Mouse (Mus musculus): Measurements from ENCODE around the gene Grin2d. TPM values are rescaled to one million over a fixed set of nuclear protein-coding genes. Genes with fewer than 3 reads are reported as not detected.

Gene Grin2d
- total RNA-seq, 1 experiment from 2014 or later, result 0.10 TPM

DNA sequence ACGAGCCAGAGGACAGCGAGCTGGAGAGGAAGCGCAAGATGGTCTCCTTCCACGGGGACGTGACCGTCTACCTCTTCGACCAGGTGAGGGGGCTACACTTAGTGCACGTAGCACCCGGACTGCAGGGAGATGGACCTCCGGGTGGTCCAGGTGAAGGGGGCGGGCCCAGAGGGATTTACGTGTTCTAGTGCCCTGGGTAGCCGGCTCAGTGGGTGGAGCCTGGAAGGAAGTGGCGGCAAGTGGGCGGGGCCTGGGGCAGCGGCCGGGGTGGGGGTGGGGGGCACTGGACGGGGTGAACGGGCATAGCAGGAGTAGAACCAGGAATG, 79.7 kb downstream of the Grin2d start:
- no peak for ATAC-seq (replicated peaks in 1 of 2; ENCODE audit: insufficient read depth in 1 of 2, low FRiP score in 2 of 2, low TSS enrichment in 1 of 2, low read depth in 1 of 2, poor library complexity in 2 of 2, severe bottlenecking in 2 of 2)

DNA sequence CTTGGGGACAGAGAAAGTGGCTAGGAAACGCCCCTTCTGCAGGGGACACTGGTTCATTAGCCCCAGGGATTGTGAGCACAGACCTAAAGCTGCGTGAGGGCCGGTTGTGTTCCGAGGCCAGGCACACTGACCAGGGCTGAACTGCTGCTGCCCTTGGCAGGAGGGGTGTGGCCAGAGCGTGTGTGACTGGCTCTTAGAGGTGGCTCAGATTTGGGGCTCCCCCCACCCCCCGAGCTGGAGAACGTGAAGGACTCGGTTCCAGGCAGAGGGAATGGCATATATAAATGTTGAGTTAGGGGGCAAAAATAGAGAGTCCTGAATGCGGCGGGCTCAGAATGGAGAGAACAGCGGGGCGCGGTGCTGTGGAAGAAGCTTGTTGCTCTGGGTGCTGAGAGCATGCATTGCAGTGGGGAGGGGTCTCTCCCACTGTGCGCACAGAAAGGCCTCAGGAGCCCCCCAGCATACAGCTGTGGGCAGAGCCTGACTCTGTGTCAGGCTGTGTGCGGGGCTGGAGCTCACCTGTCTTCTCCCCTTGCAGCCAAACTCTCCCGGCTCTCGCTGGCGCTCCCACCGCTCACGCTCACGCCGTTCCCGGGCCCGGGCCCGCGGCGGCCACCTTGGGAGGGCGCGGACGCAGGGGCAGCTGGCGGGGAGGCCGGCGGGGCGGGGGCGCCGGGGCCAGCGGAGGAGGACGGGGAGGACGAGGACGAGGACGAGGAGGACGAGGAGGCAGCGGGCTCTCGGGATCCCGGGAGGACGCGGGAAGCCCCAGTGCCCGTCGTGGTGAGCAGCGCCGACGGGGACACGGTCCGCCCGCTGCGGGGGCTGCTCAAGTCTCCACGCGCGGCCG, 80.3 kb downstream of the Grin2d start:
- ATAC-seq (replicated peaks in 1 of 2; ENCODE audit: insufficient read depth in 1 of 2, low FRiP score in 2 of 2, low TSS enrichment in 1 of 2, low read depth in 1 of 2, poor library complexity in 2 of 2, severe bottlenecking in 2 of 2), result no peak

DNA sequence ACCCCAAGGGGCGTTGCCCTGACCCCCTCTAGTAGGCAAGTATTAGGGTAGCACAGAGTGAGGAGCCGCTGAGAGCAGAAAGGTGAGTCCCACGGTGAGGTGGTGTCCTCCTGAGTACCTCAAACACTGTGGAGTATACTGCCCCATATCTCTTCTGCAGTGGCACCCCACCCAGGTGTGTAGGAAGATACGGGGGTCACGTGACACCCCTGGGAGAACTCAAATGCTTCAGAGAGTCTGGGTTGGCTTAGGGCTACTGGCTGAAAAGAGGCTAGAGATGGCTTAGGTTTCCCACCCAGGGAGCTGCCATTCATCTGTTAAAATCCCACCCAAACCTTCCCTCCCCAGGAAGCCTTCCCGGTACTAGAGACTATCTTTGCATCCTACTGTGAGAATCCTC, 81.2 kb downstream of the Grin2d start:
- no peak for ATAC-seq (replicated peaks in 1 of 2; ENCODE audit: insufficient read depth in 1 of 2, low FRiP score in 2 of 2, low TSS enrichment in 1 of 2, low read depth in 1 of 2, poor library complexity in 2 of 2, severe bottlenecking in 2 of 2)

DNA sequence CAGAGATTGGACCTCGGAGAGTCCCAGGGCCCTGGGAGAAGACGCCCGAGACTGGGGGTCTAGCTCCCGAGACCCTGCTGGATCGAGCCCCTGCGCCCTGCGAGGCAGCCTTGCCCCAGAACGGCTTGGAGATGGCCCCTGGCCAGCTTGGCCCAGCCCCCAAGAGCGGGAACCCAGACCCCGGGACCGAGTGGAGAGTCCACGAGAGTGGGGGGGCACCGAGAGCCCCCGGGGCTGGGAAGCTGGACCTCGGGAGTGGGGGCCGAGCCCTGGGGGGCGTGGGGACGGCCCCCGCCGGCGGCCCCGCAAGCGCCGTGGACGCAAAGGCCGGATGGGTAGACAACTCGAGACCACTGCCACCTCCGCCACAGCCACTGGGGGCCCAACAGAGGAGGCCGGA, 83.2 kb downstream of the Grin2d start:
- ATAC-seq (replicated peaks in 1 of 2; ENCODE audit: insufficient read depth in 1 of 2, low FRiP score in 2 of 2, low TSS enrichment in 1 of 2, low read depth in 1 of 2, poor library complexity in 2 of 2, severe bottlenecking in 2 of 2), result no peak

DNA sequence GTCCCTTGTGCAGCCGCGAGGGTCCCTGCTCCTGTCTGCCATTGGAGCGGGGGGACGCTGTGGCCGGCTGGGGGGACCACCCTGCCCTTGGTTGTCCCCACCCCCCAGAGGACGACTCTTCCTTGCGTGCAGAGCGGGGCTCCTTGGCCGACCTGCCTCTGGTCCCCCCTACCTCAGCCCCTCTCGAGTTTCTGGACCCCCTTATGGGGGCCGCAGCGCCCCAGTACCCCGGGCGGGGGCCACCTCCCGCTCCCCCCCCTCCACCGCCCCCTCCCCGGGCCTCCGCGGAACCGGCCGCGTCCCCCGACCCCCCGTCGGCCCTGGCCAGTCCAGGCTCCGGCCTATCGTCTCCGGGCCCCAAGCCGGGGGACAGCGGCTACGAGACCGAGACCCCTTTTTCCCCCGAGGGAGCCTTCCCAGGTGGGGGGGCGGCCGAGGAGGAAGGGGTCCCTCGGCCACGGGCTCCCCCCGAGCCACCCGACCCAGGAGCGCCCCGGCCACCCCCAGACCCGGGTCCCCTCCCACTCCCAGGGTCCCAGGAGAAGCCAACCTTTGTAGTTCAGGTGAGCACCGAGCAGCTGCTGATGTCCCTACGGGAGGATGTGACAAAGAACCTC, 84.1 kb downstream of the Grin2d start:
- ATAC-seq (replicated peaks in 1 of 2; ENCODE audit: insufficient read depth in 1 of 2, low FRiP score in 2 of 2, low TSS enrichment in 1 of 2, low read depth in 1 of 2, poor library complexity in 2 of 2, severe bottlenecking in 2 of 2), result no peak

DNA sequence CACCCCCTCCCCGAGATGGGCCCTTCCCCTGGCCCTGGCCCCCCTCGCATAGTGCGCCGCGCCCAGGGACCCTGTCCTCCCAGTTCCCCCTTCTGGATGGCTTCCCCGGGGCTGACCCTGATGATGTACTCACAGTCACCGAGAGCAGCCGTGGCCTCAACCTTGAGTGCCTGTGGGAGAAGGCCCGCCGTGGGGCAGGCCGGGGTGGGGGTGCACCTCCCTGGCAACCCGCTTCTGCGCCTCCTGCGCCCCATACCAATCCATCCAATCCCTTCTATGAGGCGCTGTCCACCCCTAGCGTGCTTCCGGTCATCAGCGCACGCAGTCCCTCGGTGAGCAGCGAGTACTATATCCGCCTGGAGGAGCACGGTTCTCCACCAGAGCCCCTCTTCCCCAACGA, 84.9 kb downstream of the Grin2d start:
- no peak for ATAC-seq (replicated peaks in 1 of 2; ENCODE audit: insufficient read depth in 1 of 2, low FRiP score in 2 of 2, low TSS enrichment in 1 of 2, low read depth in 1 of 2, poor library complexity in 2 of 2, severe bottlenecking in 2 of 2)

DNA sequence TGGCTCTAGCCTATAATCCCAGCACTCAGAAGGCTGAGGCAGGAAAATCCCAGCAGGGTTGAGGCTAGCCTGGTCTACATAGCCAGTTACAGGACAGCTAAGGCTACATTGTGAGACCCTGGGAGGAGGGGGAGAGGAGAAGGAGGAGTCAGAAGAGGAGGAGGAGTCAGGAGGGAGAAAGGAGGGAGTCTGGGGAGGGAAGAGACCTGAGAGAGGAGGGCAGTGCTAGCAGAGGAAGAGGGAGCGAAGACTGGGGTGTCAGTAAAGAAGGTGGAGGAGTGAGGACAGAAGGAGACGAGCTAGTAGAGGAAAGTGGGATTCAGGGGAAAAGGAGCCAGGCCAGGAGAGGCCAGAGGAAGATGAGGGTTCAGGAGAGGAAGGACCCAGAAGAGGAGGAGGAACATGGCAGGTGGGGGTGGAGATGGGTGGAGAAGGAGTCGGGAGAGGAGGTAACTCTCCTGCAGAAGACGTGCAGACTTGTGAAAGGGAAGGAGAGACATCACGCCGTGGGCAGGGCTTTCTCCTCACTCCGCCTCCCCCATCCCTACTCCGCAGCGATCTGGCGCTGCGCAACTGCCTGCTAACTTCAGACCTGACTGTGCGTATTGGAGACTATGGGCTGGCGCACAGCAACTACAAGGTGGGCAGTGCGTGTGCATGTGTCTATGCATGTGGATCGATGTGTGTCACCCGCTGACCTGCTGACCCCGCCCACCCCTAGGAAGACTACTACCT, 86.3 kb downstream of the Grin2d start:
- no peak for ATAC-seq (replicated peaks in 1 of 2; ENCODE audit: insufficient read depth in 1 of 2, low FRiP score in 2 of 2, low TSS enrichment in 1 of 2, low read depth in 1 of 2, poor library complexity in 2 of 2, severe bottlenecking in 2 of 2)

DNA sequence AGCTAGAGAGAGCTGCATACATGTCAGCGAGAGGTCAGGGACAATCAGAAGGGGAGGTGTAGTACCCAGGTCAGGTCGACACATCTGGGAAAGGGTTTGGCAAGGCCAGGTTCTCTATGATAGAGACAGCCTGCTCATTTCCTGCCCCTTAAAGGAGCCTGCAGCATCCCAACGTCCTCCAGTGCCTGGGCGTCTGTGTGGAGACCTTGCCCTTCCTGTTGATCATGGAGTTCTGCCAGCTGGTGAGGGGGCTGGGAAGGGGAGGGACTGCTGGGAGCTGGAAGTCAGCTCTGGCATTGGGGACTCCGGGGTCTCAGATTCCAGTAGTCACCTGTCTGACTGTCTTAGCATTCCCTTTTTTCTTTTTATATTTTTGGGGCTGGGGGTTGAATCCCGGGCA, 87.5 kb downstream of the Grin2d start:
- ATAC-seq (replicated peaks in 1 of 2; ENCODE audit: insufficient read depth in 1 of 2, low FRiP score in 2 of 2, low TSS enrichment in 1 of 2, low read depth in 1 of 2, poor library complexity in 2 of 2, severe bottlenecking in 2 of 2), result no peak

DNA sequence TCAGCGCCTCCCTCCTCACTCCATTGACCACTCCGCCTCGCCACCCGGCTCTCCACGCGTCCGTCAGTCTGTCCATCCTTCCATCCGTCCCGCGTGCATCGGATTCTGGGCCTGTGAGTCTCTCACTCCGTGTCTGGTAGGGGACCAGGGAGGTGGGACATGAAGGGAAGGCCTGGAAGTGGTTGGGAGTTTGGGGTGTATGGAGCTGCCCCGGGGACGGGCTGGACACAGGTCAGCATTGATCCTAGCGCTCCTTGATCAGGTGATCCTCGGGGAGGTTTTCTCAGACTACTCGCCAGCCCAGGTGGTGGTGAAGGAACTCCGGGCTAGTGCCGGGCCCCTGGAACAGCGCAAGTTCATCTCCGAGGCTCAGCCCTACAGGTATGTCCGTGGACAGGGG, 90.5 kb downstream of the Grin2d start:
- ATAC-seq (replicated peaks in 1 of 2; ENCODE audit: insufficient read depth in 1 of 2, low FRiP score in 2 of 2, low TSS enrichment in 1 of 2, low read depth in 1 of 2, poor library complexity in 2 of 2, severe bottlenecking in 2 of 2), result no peak

DNA sequence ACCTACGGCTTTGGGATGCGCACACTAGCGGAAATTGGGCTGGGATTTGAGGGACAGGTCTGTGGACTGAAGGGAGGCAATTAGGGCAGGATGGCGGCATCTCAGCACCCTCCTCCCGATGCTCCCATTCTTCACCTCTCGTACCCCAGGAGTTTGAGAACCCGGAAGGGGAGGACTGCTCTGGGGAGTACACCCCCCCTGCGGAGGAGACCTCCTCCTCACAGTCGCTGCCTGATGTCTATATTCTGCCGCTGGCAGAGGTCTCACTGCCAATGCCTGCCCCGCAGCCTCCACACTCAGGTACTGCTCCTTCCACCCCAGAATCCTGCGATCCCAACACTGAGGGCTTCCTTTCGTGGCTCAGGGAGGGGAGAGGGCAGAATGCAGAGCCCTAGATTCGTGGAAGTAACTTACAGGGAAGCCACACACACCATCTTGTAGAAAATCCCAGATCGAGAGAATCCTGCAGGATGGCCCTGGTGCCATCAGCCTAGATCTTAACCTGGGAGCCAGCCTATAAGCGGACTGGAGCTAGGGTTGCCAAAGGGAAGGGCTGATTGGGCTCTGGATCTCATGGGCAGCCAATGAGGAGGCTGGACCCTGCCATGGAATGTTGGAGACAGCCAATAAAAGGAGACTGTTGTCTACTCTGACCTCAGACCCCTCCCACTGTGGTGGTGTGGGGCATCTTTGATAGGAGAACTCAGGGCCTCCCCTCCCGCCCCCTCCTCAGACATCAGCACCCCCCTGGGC, 91.3 kb downstream of the Grin2d start:
- no peak for ATAC-seq (replicated peaks in 1 of 2; ENCODE audit: insufficient read depth in 1 of 2, low FRiP score in 2 of 2, low TSS enrichment in 1 of 2, low read depth in 1 of 2, poor library complexity in 2 of 2, severe bottlenecking in 2 of 2)

DNA sequence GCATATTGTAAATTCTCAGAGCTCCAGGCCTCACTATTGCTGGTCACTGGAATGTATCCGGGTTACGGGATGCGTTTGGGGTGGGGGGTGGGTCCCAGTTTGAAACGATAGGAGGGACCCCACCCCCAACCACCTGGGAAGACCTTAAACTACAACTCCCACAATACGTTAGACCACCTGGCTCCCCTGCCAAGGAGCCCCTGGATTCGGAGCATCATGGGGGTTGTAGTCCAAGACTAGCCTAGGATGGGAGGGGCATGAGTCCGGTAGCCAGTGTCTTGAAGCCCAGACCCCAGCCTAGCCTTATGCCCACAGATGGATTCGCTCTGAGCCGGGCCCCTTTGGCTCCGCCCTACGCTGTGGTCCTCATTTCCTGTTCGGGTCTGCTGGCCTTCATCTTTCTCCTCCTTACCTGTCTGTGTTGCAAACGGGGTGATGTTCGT, 92.0 kb downstream of the Grin2d start:
- ATAC-seq (replicated peaks in 1 of 2; ENCODE audit: insufficient read depth in 1 of 2, low FRiP score in 2 of 2, low TSS enrichment in 1 of 2, low read depth in 1 of 2, poor library complexity in 2 of 2, severe bottlenecking in 2 of 2), result no peak

DNA sequence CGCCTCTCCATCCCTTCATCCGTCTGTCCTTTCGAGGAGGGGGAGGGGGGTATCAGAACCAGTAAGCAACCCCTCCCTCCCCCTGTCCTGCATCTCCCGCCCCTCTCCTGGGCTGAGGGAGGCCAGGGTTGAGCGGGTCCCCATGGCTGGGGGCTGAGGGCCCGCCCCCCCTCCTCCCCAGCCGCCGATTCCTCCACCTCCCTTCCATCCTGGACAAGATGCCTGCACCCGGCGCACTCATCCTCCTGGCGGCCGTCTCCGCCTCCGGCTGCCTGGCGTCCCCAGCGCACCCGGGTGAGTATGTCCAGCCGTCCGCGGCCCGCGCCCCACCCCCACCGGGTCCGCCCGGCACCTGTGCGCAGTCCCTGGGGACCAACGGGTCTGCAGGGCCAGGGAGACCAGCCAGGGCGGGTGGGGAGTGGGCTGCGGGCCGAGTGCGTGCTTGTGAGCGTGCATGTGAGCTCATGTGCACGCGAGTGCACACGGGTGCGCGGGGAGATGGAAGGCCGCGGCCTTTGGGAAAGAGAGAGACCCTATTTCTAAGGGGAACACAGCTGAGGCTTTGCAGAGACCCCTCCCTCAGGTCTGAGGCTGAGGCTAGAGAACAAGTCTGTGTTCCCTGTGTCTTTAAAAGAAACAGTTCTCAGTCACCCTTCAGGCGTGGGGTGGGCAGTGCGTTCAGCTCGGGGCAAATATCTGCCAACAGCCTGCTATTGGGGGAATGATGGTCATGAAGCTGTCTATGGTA, 92.6 kb downstream of the Grin2d start:
- ATAC-seq (replicated peaks in 1 of 2; ENCODE audit: insufficient read depth in 1 of 2, low FRiP score in 2 of 2, low TSS enrichment in 1 of 2, low read depth in 1 of 2, poor library complexity in 2 of 2, severe bottlenecking in 2 of 2), result no peak

DNA sequence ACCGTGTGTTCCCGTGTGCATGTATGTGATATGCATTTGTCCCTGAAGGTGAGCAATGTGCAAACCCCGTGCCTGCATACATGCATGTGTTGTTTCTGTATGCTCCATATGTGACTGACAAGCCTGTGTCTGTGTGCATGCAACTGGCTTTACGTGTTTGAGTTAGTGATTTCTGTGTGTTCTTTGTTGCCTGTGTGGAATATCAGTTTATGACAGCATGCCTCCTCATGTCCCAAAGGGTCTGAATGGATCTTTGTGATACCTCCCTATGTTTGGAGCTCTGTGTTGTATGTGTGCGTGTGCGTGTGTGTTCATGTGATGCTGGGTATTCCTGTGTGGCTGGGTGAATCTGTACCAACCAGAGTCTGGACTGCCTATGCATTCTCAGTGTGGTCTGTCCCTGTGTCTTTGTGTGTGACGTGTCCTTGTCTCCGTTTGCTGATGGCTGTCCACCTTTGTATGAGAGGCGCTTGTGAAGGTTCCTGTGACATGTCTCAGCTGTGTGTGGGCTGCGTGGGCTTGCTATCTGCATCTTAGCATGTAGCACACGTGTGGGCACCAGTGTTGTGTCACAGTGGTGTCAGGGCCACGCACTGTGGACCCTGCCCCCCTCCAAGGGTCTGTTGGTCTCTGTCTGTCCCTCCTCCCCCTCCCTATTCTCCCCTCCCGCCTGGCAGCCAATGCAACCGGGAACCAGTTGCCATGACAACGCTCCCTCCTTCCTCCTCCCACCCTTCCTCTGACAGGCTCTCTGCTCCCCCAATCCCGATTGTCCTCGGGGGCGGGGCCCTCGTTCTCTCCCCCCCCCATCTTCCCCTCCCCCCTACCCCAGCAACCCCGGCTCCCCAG, 93.4 kb downstream of the Grin2d start, which contains the start of gene Sult2b1:
Sult2b1 (minus strand) TSS at position 146 of the 849 bp plus-strand sequence.
- ATAC-seq (replicated peaks in 1 of 2; ENCODE audit: insufficient read depth in 1 of 2, low FRiP score in 2 of 2, low TSS enrichment in 1 of 2, low read depth in 1 of 2, poor library complexity in 2 of 2, severe bottlenecking in 2 of 2), result no peak

DNA sequence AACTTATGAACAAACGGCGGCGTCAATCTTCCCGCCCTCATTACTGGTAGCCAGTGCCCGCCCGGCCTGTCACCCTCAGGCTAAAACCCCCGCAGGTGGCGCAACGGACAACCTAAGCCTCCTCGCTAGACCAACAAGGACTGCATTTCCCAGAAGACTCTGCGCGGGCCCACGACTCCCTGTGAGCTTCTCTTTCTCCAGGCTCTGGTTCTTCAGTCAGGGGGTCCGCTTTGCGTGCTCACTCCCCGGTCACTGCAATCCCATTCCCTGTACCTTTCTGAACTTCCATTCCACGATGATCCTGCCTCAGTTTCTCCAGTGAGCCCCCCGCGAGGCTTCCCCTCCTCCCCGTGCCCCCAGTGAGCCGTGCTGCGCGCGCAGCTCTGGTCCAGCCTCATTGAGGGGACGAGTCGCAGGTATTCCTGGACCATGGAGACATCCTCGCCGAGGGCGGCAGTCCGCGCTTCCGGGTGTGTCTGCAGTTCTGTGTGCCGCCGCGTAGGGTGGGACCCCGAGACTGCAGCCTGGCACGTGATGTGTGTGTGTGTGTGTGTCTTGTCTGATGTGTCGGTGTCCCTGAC, 94.6 kb downstream of the Grin2d start, which contains the start of gene Lmtk3:
Lmtk3 (plus strand) TSS at position 228 of the 581 bp plus-strand sequence.
- ATAC-seq (replicated peaks in 1 of 2; ENCODE audit: insufficient read depth in 1 of 2, low FRiP score in 2 of 2, low TSS enrichment in 1 of 2, low read depth in 1 of 2, poor library complexity in 2 of 2, severe bottlenecking in 2 of 2), result peak; percentile 57 to 65

DNA sequence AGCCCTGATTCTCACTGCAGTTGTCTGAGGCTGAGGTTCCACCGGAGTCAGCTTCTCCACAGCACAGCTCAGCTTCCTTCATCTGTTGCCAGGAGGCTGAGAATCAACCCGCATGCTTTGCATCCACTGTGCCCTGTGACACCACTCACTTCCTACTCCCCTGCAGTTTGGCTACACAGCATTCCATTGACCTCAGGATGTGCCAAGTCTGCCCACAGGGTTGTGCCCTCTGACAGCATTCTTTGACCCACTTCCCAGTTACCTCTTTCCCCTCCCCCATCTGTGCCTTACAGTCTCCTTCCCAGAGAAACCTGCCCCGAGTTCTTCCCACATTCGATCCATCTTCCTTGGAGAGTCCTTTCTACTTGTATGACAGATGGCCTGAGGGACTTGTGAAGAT, 95.9 kb downstream of the Grin2d start:
- ATAC-seq (replicated peaks in 1 of 2; ENCODE audit: insufficient read depth in 1 of 2, low FRiP score in 2 of 2, low TSS enrichment in 1 of 2, low read depth in 1 of 2, poor library complexity in 2 of 2, severe bottlenecking in 2 of 2), result no peak
